Mouse (Mus musculus) olfactory bulb, adult 2 months (tissue): ENCODE results near the gene Kcnn3.

ENCODE experiments used
- CTCF ChIP-seq: fragments of 200-500 bp; IDR thresholded peaks from 2 replicates; pipeline ENCODE4 v1.5.1; 2012; ENCODE audit warnings: low read depth, mild to moderate bottlenecking, low read length, moderate library complexity; ENCODE audit not compliant: insufficient read depth
- POLR2A ChIP-seq: fragments of 200-500 bp; IDR thresholded peaks from 2 replicates; pipeline ENCODE4 v1.6.1; 2012; ENCODE audit warnings: mild to moderate bottlenecking, low read depth, low read length, moderate library complexity; ENCODE audit not compliant: insufficient read depth

DNA sequence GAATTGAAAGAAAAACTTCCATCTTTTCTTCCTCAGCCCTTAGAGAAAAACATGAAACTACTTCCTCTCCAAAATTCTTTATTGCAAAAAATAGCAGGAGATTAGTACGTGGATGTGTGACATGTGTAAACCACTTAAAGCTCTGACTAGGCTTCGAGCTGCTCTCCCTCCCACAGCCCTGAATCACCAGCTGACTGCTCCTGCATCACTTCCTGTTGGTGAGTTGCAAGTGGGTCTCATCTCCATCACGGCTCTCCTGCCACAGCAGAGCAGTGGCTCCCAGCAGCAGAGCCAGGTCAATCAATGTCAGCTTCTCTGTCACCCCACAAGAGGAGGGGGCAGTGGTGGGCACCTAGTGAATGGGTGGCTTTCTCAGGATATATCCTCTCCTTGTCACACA lies 120.8 kb downstream of the Kcnn3 start:
- TF ChIP-seq POLR2A, result no peak
- TF ChIP-seq CTCF, result no peak
